Mouse (Mus musculus) kidney, adult 8-10 months (tissue): ENCODE data around the gene Cops2.

ENCODE experiments used
- DNase-seq, 2 experiments: peaks; one replicate each; pipeline ENCODE4 v3.0.0; 2022

The Cops2 gene

DNA sequence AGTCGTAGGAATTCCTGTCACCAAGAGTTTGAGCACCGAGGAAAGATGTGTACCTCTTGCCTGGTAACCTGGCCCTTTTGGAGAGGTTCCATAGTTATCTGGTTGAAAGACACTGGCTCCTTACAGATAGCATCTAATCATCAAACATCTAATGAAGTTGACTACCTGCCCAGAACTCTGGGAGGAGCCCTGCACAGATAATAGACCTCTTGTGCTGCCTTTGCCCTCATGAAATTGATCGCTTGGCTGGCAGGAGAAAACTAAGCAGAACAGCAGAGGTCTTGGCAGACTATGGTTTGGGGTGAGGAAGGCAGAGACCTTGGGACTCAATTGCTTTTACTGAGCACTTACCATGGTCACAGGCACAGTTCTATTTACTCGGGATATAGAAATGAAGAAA is 38.5 kb downstream of the Cops2 start:
- no peak for DNase-seq

DNA sequence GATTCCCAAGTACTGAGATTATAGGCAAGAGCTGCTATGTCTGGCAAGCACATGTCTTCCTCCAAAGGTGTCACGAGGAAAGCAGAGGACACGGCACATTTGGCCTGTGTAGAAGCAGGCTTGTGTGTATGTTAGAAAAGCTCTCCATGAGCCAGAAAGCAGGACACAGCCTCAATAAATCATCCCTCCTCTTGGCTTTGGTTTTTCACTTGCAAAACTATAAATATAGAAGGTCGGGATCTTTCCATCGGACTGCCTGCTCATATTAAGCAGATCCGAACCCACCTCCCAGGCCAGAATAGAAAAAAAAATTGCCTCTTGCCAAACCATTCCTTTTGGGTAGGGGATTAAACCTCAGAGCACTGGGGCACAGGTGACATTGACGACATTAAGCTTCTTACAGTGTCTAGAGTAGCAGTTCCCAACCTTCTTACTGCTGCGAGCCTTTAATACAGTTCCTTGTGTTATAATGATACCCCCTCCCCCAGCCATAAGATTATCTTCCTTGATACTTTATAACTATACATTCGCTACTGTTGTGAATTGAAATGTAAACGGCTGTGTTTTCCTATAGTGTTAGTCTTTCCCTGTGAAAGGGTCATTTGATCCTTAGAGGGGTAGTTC is 44.9 kb downstream of the Cops2 start:
- DNase-seq: no peak

DNA sequence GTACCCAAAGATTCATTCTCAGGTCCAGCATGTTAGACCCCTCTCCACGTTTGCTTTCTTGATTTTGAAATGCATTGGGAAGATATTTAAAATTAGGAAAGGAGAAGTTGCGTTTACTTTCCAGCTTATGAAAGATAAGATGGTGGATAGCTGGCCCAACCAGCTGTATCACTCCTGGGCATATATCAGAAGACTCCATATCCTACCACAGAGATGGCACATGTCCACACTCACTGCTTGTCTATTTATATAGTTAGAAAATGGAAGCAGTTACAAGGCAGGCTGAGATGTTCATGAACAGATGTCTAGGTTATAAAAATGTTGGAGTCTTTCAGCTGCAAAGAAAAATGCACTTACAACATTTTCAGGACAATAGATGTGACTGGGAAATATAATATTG is 47.6 kb downstream of the Cops2 start:
- DNase-seq: no peak

DNA sequence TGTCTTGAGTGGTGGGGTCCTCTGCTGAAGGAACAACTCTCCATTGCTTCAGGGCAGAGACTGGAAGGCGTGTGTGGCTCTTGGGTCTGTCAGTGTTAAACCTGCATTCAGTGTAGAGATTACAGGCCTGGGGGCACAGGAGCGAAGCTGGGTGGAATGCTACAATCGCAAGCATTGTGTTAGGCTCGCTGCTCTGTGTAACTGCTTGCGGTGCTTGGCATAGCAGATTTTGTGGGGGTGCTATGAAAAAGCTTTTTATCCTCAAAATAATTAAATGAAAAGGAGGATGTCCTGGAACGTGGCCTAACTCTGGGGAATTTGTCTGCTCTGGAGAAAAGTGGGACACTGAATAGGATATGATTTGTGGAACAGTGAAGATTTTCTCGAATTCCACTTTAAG is 49.4 kb downstream of the Cops2 start:
- DNase-seq: no peak

GRCm38 (mm10) chr2:125805826-125806225 is 53.1 kb downstream of the Cops2 start:
- no peak for DNase-seq

GRCm38 (mm10) chr2:125801947-125802346 is 57.0 kb downstream of the Cops2 start:
- DNase-seq: no peak

DNA sequence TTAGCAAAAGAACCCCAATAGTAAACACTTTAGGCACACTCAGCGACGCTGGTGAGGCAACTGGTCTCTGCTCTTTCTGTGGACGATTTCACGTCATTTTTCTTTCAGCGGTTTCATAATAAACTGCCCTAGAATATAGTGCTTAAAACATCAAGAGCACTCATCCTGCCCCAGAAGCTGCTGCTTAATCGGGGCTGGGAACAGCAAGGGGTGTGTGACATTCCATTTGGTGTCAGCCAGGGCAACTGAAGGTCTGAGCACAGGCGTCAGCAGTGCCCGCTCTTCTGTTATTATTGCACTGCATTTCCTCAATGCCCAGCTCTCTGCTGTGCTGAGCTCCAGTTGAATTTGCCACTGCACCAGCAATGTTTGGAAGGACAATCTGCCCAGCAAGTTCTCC is 57.9 kb downstream of the Cops2 start:
- DNase-seq: no peak

GRCm38 (mm10) chr2:125800428-125800827 is 58.5 kb downstream of the Cops2 start:
- no peak for DNase-seq

DNA sequence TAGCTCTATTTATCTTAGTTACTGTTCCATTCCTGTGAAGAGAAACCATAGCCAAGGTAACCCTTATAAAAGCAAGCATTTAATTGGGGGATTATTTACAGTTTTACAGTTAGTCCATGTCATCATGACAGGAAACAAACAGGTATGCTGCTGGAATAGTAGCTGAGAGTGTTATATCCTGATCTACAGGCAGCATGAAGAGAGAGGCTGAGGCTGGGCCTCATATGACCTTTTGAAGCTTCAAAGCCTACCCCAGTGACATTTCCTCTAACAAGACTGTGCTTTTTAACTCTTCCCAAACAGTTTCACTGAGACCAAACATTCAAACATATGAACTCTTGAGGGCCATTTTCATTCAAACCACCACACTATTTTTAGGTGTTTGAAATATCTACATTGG is 61.1 kb downstream of the Cops2 start:
- DNase-seq: no peak

DNA sequence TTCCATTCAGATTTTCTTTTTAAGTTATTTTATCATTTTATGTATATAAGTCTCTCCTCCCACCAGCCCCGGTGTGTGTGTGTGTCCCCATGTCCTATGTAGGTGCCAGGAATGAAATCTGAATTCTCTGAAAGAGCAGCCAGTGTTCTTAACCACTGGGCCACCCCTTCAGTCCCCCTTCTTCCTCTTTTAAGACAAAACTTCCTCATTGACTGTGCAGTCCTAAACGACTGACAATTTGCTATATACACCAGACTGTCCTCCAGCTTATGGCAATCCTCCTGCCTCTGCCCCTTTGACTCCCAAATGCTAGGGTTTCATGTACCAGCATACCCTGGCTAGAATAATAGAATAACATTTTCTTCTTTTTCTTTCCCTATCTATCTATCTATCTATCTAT is 63.8 kb downstream of the Cops2 start:
- DNase-seq: no peak

DNA sequence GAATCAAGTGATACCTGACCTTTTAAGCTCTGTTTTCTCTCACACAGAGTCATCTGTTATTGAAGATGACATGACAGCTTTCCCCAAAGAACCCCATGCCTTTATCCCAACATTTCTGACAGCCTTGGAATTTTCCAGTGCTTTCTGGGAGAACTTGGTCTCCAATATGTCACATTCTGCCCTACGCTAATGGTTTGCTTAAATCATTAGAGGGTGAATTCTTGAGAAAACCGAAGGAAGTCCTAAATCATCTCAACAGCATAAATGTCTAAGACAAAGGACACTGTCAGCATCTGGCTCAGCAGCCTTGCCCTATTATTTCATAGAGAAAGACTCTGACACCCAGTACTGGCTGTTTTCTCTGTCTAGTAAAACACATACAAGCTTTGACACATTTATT is 64.8 kb downstream of the Cops2 start:
- peak in 1 of 2 experiments; percentile 29 for DNase-seq

DNA sequence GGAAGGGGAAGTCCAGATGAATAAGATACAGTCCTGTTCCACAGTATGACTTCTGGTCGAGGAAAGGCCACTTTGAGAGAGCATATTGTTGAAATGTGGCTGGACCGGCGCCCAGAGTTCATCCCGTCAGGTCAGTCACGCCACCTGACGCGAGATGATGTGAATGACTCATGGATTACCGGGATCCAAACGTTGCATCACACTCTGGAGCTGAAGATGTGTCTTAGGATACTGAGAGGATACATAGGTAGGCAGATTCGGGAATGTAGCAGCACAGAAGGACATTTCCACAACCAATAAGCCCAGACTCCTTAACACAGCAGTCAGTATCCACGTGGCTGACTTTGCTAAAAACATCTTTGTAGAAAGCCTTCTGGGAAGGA is 66.1 kb downstream of the Cops2 start:
- peak in 1 of 2 experiments; percentile 31 for DNase-seq

DNA sequence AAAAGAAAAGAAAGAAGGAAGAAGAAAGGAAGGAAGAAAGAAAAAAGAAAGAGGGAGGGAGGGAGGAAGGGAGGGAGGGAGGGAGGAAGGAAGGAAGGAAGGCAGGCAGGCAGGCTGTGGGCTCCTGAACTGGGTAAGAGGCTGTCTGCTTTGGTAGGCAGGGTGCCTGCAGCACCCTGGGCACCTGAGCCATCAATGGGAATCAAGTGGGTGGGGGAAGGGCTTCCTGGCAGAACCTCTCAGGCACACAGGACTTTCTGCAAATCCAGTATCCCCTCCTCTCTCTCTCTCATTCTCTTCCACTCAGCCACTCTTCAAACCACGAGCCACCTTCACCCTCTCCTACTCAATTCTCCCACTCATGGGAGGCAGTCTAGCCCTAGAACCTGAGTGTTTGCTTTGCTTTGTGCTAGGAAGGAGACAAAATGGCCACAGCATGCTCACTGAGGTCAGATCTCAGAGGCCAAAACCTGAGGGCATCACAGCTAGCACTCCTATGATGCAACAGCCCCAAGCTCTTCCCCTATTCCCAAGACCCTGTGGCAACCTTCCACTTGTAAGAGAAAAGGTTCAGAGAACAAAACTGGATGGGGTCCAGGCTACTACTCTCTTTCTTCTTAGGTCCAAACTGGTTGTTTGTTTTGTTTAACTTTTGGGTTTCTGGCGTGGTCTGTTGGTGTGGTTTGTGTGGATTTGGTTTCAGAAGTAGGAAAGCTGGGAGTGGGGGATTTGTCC is 66.6 kb downstream of the Cops2 start:
- no peak for DNase-seq

DNA sequence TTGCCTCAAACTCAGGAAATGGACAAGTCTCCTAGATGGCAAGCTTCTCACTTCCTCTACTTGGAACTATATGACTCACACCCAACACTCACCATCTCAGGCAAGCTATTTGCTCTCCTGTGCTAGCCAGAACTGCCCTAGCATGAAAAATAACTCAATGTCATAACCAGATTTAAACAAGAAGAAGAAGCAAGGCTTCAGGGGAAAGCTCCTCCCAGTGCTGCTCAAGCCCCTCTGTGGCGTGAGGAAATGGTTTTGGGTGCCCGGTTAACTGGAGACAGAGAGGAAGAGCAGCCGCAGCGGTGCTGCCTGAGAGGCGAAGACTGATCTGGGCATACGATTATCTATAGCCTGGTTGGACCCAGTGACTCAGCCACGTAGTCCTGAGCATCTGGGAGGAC is 67.5 kb downstream of the Cops2 start:
- no peak for DNase-seq

- DNase-seq: no peak
These were observed 68.7 kb downstream of the Cops2 start for GRCm38 (mm10) chr2:125790242-125790641.

DNA sequence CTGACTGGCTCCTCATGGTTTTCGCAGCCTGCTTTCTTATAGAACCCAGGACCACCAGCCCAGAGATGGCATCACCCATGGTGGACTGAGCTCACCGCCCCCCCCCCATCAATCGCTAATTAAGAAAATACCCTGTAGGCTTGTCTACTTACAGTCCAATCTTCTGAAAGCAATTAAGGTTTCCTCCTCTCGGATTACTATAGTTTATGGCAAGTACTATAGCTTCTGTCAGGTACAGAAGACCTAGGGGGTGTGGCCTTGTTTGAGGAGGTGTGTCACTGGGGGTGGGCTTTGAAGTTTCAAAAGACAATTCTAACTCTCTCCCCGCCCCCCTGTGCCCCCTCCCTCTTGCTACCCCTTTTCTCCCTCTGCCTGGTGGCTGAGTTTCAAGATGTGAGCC is 69.7 kb downstream of the Cops2 start:
- no peak for DNase-seq

- DNase-seq: no peak
These were observed 70.2 kb downstream of the Cops2 start for GRCm38 (mm10) chr2:125788785-125789184.

DNA sequence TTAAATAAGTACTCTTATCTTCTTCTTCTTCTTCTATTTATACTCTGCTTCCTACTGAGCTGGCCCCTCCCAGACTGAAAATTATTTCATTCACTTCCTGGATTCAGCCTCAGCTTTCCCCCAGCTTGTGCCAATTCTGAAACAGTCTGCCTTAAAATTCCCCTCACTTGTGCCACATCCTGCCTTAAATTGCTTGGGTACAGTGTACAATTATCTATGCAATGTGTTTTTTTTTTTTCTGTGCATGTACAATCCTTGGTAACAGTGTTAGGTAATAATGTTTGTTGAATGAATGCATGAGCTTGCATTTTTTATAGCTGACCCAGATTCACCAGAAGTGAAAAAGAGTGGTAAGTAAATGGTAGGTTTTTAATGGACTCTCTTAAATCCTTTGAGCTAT is 70.6 kb downstream of the Cops2 start:
- no peak for DNase-seq

GRCm38 (mm10) chr2:125785021-125785420 is 73.9 kb downstream of the Cops2 start:
- no peak for DNase-seq

- DNase-seq: peak; percentile 20 to 54
These were observed 74.5 kb downstream of the Cops2 start for GRCm38 (mm10) chr2:125784392-125784791.

GRCm38 (mm10) chr2:125783868-125784267 is 75.1 kb downstream of the Cops2 start:
- DNase-seq: no peak

DNA sequence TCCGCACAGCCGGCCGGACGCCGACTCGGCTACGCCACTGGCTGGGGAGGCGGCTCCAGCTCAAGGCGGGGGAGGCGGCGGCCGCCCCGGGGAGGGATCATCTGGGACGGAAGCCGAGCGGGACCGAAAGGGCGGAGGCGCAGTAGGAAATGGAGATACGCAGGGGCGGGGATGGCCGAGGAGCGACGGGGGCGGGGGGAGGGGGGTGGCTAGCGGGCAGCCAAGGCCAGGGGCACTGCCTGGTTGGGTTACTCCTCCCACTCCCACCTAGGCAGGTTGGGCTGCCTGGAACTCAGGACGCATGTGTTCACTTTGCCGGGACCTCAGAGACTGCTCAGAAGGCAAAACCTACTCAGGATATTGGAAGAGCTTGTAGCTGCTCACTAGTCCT is 76.2 kb downstream of the Cops2 start, which contains the start of gene Secisbp2l:
Gene Secisbp2l (minus strand): TSS at position 152 of the 391 bp plus-strand sequence.
- DNase-seq: peak; percentile 94 to 96

GRCm38 (mm10) chr2:125781978-125782718 is 76.8 kb downstream of the Cops2 start:
- no peak for DNase-seq

GRCm38 (mm10) chr2:125781006-125781405 is 77.9 kb downstream of the Cops2 start:
- DNase-seq: no peak
